Mouse (Mus musculus): ENCODE data around the gene Ralgps1.

DNA sequence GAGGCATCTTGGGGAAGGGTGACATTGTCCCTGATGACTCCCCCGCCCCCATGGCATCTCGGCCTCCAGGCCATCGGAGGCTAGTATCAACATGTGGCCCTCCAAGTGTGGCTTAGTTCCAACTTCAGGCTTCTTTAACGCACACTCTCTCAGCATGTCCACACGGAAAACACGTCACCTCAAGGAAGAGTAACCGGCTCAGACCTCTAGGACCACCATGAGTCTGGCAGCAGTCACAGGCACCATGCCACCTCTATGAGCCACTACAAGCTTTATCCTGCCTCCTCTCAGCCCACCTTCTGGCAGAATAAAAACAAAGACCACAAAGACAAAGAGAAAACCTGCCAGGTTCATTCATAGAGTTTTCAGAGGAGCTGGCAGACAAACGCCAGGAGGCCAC is 80.8 kb downstream of the Ralgps1 start:
- TF ChIP-seq CTCF (IDR thresholded peaks at IDR 0.05; ENCODE audit: borderline replicate concordance, insufficient read depth, low read depth, low read length) (no peak), POLR2A (IDR thresholded peaks at IDR 0.05; ENCODE audit: borderline replicate concordance, insufficient read depth, low read length) (no peak)

Measured in cerebellum, adult 2 months (tissue).